Mouse (Mus musculus): ENCODE data around the gene Foxr1. TPM values are rescaled to one million over a fixed set of nuclear protein-coding genes. Genes with fewer than 3 reads are reported as not detected.
A peak's percentile ranks its signal among the peaks of the same experiment; 100 is the strongest.
"Not testable (repeated sequence)": the region's sequence is repeated elsewhere in the genome, so short reads cannot be mapped to it uniquely, and the experiment has no call there.

Foxr1 gene
- polyA plus RNA-seq, 1 experiment = 0.05 TPM

- DNase-seq (ENCODE audit: low read depth) = no peak
These were observed 36.6 kb upstream of the Foxr1 start for GRCm38 (mm10) chr9:44477339-44478228.

- DNase-seq (ENCODE audit: low read depth) = no peak
These were observed 35.0 kb upstream of the Foxr1 start for GRCm38 (mm10) chr9:44475936-44476335.

DNA sequence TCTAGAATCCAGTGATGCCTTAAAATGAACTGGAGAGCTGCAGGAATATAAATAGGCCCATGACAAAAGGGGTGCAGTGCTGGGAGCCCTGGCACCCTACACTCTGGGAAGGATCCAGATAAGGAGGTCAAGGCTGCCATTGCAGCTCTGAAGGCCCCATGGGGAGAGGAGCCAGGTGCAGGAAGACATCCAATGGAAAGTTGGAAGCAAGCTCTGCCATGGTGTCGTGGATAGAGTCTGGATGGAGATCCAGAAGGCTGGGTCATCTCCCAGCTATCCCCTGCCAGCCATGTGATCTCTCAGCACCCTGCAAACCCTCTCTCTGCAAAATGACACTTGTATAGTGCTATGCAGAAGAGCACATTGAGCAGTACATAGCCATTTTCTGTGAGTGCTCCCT, 33.4 kb upstream of the Foxr1 start:
- no peak for DNase-seq (ENCODE audit: low read depth)

- no peak for DNase-seq (ENCODE audit: low read depth)
These were observed 32.2 kb upstream of the Foxr1 start for GRCm38 (mm10) chr9:44473184-44473583.

- no peak for DNase-seq (ENCODE audit: low read depth)
These were observed 27.9 kb upstream of the Foxr1 start for GRCm38 (mm10) chr9:44468800-44469199.

DNA sequence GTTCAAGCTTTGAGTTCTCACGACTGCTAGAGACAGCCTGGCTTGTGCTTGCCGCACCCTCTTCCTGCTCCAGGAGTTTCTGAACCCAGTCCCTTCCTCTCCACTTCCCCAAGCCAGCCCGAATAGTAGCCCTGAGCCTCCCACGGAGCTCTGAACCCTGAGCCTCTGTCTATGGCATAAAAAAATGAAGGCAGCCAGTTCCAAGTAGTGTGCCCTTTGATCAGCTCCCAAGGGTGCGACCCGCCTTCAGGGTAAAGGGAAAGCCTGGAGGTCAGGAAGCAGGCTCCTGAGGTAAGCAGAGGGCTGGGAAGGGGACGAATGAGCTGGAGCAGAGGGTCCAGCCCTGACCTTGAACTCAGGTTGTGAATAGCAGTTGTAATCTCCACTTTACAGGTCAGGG, 27.3 kb upstream of the Foxr1 start:
- no peak for DNase-seq (ENCODE audit: low read depth)

GRCm38 (mm10) chr9:44461950-44462349, 21.0 kb upstream of the Foxr1 start:
- no peak for DNase-seq (ENCODE audit: low read depth)

- no peak for DNase-seq (ENCODE audit: low read depth)
These were observed 16.3 kb upstream of the Foxr1 start for GRCm38 (mm10) chr9:44457035-44457742.

- DNase-seq (ENCODE audit: low read depth) = peak; percentile 10
These were observed 13.9 kb upstream of the Foxr1 start, which contains the start of gene Upk2 for GRCm38 (mm10) chr9:44454891-44455220. Upk2 (minus strand) TSS chr9:44454976.

DNA sequence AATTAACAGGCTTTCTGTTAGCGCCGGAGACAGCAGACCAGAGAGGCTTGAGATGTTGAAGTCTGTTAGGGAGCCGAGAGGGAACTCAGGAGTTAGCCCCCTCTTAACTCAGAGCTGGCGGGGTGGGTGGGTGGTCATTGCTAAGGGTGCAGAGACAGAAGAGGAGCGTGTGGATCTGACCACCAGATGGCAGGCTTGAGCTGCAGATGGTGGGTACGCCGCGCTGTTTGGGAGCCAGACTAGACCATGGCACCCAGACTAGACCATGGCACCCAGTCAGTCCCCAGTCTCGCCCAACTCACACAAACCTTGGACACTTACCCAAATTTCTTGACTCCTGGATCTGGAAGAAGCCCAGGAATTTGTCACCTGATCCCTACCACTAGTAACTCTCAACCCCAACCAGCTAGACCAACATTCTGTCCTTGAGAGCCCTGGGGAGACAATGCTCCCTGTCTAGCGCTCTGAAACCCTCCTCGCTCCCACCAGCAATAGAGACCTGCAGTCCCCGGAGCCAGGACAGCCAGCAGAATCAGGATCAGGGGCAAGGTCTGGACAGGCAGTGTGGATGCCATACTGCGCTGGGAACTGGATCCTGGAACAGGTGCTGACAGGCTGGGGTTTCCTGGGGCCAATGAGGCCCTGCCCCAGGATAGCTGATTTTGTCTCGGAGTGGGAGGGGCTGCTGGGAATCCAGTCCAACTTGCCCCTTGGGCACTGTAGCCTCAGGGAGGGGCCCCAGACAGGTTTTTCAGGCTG, 13.4 kb upstream of the Foxr1 start:
- DNase-seq (ENCODE audit: low read depth) = no peak

- DNase-seq (ENCODE audit: low read depth) = no peak
These were observed 9.5 kb upstream of the Foxr1 start for GRCm38 (mm10) chr9:44450387-44450786.

DNA sequence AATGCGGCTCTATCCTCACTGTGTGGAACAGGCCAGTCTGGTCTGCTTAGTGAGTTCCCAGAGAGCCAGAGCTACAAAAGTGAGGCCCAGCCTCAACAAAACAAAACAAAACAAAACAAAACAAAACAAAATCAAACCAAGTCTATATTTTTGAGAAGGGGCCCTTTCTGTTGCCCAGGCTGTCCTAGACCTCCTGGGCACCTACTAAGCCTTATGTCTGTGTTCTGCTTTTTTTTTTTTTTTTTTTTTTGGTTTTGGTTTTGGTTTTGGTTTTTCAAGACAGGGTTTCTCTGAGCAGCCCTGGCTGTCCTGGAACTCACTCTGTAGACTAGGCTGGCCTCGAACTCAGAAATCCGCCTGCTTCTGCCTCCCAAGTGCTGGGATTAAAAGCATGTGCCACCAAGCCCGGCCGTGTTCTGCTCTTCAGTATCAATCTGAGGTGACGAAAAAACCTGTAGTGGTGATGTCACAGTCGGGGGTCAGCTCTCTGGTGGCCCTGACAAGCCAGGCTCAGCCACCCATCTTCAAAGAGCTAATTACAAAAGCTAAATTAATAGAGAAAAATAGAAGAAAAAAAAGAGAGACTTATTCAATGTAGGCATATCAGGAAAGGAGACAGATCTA, 3.6 kb upstream of the Foxr1 start:
- not testable (repeated sequence) for DNase-seq (ENCODE audit: low read depth)

GRCm38 (mm10) chr9:44435747-44436146, 5.2 kb downstream of the Foxr1 start:
- no peak for DNase-seq (ENCODE audit: low read depth)

- no peak for DNase-seq (ENCODE audit: low read depth)
These were observed 8.3 kb downstream of the Foxr1 start for GRCm38 (mm10) chr9:44432577-44433185.

GRCm38 (mm10) chr9:44423576-44423975, 17.4 kb downstream of the Foxr1 start:
- no peak for DNase-seq (ENCODE audit: low read depth)

- no peak for DNase-seq (ENCODE audit: low read depth)
These were observed 20.5 kb downstream of the Foxr1 start for GRCm38 (mm10) chr9:44420280-44420898.

DNA sequence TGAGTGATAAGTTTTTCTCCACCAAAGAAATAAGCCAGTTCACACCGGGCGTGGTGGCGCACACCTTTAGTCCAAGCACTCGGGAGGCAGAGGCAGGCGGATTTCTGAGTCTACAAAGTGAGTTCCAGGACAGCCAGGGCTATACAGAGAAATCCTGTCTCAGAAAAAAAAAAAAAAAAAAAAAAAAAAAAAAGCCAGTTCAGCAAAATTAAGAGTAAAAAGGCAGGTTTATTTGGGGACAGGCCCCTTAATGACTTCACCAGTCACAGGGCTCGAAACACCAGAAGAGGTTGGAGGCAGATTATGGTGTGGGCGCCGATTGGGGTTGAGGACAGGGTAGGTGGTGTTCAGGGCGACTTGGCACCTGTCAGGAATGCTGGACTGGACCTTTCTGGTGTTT, 21.2 kb downstream of the Foxr1 start:
- not testable (repeated sequence) for DNase-seq (ENCODE audit: low read depth)

DNA sequence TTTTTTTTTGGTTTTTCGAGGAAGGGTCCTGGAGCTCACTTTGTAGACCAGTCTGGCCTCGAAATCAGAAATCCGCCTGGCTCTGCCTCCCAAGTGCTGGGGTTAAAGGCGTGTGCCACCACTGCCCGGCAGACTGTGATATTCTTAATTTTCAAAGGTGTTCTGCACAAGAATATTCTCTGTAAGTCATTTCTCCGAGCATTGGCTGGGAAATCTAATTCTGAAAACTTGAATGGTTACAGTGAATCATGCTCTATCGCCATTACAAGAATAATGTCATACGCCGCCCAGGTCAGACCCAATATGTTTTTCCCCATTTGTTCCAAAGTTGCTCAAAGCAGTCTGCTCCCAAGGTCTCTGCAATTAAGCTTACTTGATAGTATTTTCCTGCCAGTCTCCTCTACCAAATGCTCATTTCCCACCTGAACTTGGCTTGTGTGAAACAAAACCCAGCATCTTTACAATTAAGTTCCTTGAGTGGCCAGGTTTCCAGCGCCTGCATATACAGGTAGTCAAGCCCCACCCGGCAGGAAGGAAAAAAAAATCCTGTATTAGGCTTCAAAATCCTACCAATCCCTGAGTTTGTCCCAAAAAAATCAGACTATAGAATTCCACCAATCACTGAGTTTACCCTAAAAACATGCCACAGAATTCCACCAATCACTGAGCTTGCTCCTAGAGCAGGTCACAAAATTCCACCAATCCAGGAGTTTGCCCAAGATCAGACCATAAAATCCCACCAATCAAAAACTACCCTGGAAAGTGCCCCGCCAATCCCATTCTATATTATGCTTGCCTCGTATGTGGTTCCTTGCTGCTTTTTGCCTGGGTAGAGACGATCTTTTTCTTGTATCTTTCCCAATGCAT, 22.2 kb downstream of the Foxr1 start, which contains the start of gene Ccdc84:
Gene Ccdc84 (minus strand): TSS at position 51 of the 867 bp plus-strand sequence.
- no peak for DNase-seq (ENCODE audit: low read depth)

DNA sequence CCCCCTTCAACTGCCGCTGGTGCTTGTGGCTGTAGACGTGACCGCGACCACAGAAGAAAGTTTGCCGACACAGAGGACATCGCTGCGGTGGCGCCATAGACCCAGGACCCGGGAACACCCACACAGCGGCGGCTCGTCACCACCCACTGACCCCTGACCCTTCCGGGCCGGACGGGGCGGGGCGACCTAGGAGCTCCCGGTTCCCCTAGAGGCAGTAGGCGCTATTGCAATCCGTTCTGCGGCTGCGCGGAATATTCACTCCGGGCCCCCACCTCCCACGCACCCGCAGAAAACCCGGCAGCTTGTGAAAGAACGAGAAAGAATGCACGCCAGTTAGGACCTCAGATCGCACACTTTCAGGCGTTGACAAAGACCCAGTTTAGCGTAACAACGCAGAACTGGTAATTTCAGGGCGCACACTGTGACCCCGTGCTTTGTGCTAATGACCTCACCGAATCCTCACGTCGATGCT, 23.0 kb downstream of the Foxr1 start:
- DNase-seq (ENCODE audit: low read depth) = no peak
